Mouse (Mus musculus) CH12.LX (cell line): ENCODE measurements at regions not wholly inside any gene's neighbourhood (a gene's known extent, or its start where the extent isn't known, plus 50 kb on each side); places are given as distances from the start of the nearest gene placed in this dataset.

Source experiments
- DNase-seq: peaks from one replicate; pipeline ENCODE4 v3.0.0-alpha.2; 2013; ENCODE audit errors: extremely low read depth
- H3K27ac ChIP-seq: 2 replicates; pipeline ENCODE4 v1.5.1; 2012; ENCODE audit warnings: low read depth, mild to moderate bottlenecking, control low read depth, moderate library complexity; ENCODE audit not compliant: insufficient read depth
- H3K27me3 ChIP-seq: replicated peaks from 2 replicates; pipeline ENCODE3; 2012; ENCODE audit warnings: inconsistent platforms
- H3K36me3 ChIP-seq, 2 experiments: replicated peaks in 1 of 2; 2 replicates each; pipeline versions ENCODE3 to v1.6.1; 2012; ENCODE audit warnings: inconsistent platforms in 1 of 2, low read length in 1 of 2, mild to moderate bottlenecking in 1 of 2, mixed read lengths in 1 of 2, moderate library complexity in 1 of 2; ENCODE audit not compliant: control insufficient read depth in 1 of 2, insufficient read depth in 1 of 2
- H3K4me1 ChIP-seq, 2 experiments: 2 replicates each; pipeline ENCODE4 v1.6.1; 2012; ENCODE audit warnings: inconsistent platforms in 1 of 2, moderate library complexity in 1 of 2; ENCODE audit not compliant: insufficient read depth in 2 of 2, control insufficient read depth in 1 of 2
- H3K4me2 ChIP-seq: 2 replicates; pipeline ENCODE4 v1.6.1; 2012; ENCODE audit warnings: low read depth, mild to moderate bottlenecking, control low read depth; ENCODE audit not compliant: poor library complexity, insufficient read depth, severe bottlenecking
- H3K4me3 ChIP-seq, 3 experiments: fragments of 150-350 bp in 1 of 3; sonication (generic) in 1 of 3; replicated peaks in 1 of 3; 2 replicates each; pipeline versions ENCODE3 to v1.5.1; 2011 to 2012; ENCODE audit warnings: low read depth in 2 of 3, low read length in 2 of 3, mild to moderate bottlenecking in 2 of 3, moderate library complexity in 2 of 3, control low read depth in 1 of 3, improper control_type of control experiment in 1 of 3, inconsistent platforms in 1 of 3, mixed read lengths in 1 of 3; ENCODE audit not compliant: poor library complexity in 1 of 3
- H3K79me2 ChIP-seq: replicated peaks from 2 replicates; pipeline ENCODE4 v1.6.1; 2012; ENCODE audit warnings: mild to moderate bottlenecking, moderate library complexity; ENCODE audit not compliant: control insufficient read depth, poor library complexity, insufficient read depth, severe bottlenecking; ENCODE audit errors: extremely low read depth
- H3K9ac ChIP-seq: 2 replicates; pipeline ENCODE4 v1.6.1; 2012; ENCODE audit warnings: low read depth, mild to moderate bottlenecking, control low read depth, moderate library complexity; ENCODE audit not compliant: insufficient read depth
- H3K9me3 ChIP-seq: replicated peaks from 2 replicates; pipeline ENCODE3; 2012; ENCODE audit warnings: low read length, inconsistent platforms, mixed read lengths
- BHLHE40 ChIP-seq: IDR thresholded peaks from 2 replicates; pipeline ENCODE4 v1.6.1; 2011; ENCODE audit warnings: mild to moderate bottlenecking, low read depth, low read length, improper control_type of control experiment
- CTCF ChIP-seq, 2 experiments: IDR thresholded peaks in 1 of 2; conservative IDR thresholded peaks in 1 of 2; 2 replicates each; pipeline ENCODE4 v1.5.1; 2011 to 2012; ENCODE audit warnings: low read depth in 2 of 2, low read length in 2 of 2, improper control_type of control experiment in 1 of 2, inconsistent platforms in 1 of 2, mild to moderate bottlenecking in 1 of 2, moderate library complexity in 1 of 2
- ETS1 ChIP-seq: conservative IDR thresholded peaks from 2 replicates; pipeline ENCODE4 v1.6.1; 2012; ENCODE audit warnings: low read depth, mild to moderate bottlenecking, inconsistent platforms, low read length, improper control_type of control experiment, moderate library complexity
- JUN ChIP-seq: IDR thresholded peaks from 2 replicates; pipeline ENCODE4 v1.6.1; 2011; ENCODE audit warnings: low read depth, mild to moderate bottlenecking, low read length, improper control_type of control experiment, moderate library complexity; ENCODE audit not compliant: insufficient read depth
- JUND ChIP-seq: conservative IDR thresholded peaks from 2 replicates; pipeline ENCODE4 v1.6.1; 2011; ENCODE audit warnings: low read depth, low read length, improper control_type of control experiment
- KAT2A ChIP-seq: IDR thresholded peaks from 2 replicates; pipeline ENCODE4 v1.6.1; 2012; ENCODE audit warnings: low read length, improper control_type of control experiment, inconsistent platforms; ENCODE audit not compliant: insufficient replicate concordance
- MAFK ChIP-seq: IDR thresholded peaks from 2 replicates; pipeline ENCODE4 v1.6.1; 2011; ENCODE audit warnings: low read length, improper control_type of control experiment; ENCODE audit not compliant: insufficient replicate concordance
- NELFE ChIP-seq: IDR thresholded peaks from 2 replicates; pipeline ENCODE4 v1.6.1; 2011; ENCODE audit warnings: low read depth, low read length, improper control_type of control experiment
- RCOR1 ChIP-seq: conservative IDR thresholded peaks from 2 replicates; pipeline ENCODE4 v1.6.1; 2012; ENCODE audit warnings: low read depth, mild to moderate bottlenecking, inconsistent platforms, low read length, improper control_type of control experiment
- TBP ChIP-seq: conservative IDR thresholded peaks from 2 replicates; pipeline ENCODE4 v1.6.1; 2011; ENCODE audit warnings: low read depth, low read length, improper control_type of control experiment
- TCF12 ChIP-seq: IDR thresholded peaks from 2 replicates; pipeline ENCODE4 v1.6.1; 2014; ENCODE audit warnings: low read depth, mild to moderate bottlenecking, inconsistent platforms, low read length, improper control_type of control experiment
- UBTF ChIP-seq: IDR thresholded peaks from 2 replicates; pipeline ENCODE4 v1.6.1; 2012; ENCODE audit warnings: low read depth, mild to moderate bottlenecking, inconsistent platforms, low read length, improper control_type of control experiment, moderate library complexity
- USF1 ChIP-seq: IDR thresholded peaks from 2 replicates; pipeline ENCODE4 v1.6.1; 2014; ENCODE audit warnings: low read depth, mild to moderate bottlenecking, inconsistent platforms, low read length, improper control_type of control experiment
- USF2 ChIP-seq: conservative IDR thresholded peaks from 2 replicates; pipeline ENCODE4 v1.6.1; 2011; ENCODE audit warnings: low read depth, low read length, improper control_type of control experiment
- ZKSCAN1 ChIP-seq: IDR thresholded peaks from 2 replicates; pipeline ENCODE4 v1.6.1; 2012; ENCODE audit warnings: low read depth, inconsistent platforms, low read length, improper control_type of control experiment, borderline replicate concordance
- dilution Hi-C: fragments of 300-500 bp; cut with MboI; formaldehyde crosslinking; loops from 2 replicates; pipeline ENCODE4 v1.14.3; 2020; ENCODE audit warnings: low sequenced_read_pairs; ENCODE audit not compliant: extremely low pct_unique_long_range_greater_than_20kb, extremely low pct_ligation_motif_present
- in situ Hi-C: fragments of 300-500 bp; cut with MboI; formaldehyde crosslinking; loops from 3 replicates; pipeline ENCODE4 v1.14.3; 2019; ENCODE audit warnings: low sequenced_read_pairs, low pct_ligation_motif_present, low pct_unique_long_range_greater_than_20kb, mixed read lengths

- Histone ChIP-seq H3K9me3 (peaks cover 8% of the 10 kb centered on the region), H3K36me3 (no peaks in the 10 kb centered on the region), H3K79me2 (no peaks in the 10 kb centered on the region), H3K27ac (no peak overlapping the region), H3K4me1 (peaks cover 7 to 12% of the 10 kb centered on the region in 2 experiments), H3K4me2 (no peak overlapping the region), H3K4me3 (no peak overlapping the region), H3K27me3 (no peaks in the 10 kb centered on the region), H3K9ac (no peak overlapping the region)
- no peak for TF ChIP-seq BHLHE40
- no peak for TF ChIP-seq NELFE
- no peak for TF ChIP-seq USF2
- DNase-seq, result no peak
- dilution Hi-C loops (no loop called here), in situ Hi-C loops (no loop called here)
These were observed 60.9 kb upstream of the Slc44a3 start for GRCm38 (mm10) chr3:121593143-121593542.

GRCm38 (mm10) chr3:121589494-121589885 is 57.3 kb upstream of the Slc44a3 start:
- Histone ChIP-seq H3K36me3 (no peaks in the 10 kb centered on the region), H3K4me2 (no peak overlapping the region), H3K27me3 (no peaks in the 10 kb centered on the region), H3K9ac (no peak overlapping the region), H3K4me3 (no peak overlapping the region), H3K79me2 (no peaks in the 10 kb centered on the region), H3K4me1 (peaks cover 9 to 12% of the 10 kb centered on the region in 2 experiments; a peak in 3 of 4 replicates), H3K27ac (no peak overlapping the region), H3K9me3 (peaks cover 8% of the 10 kb centered on the region)
- TF ChIP-seq JUND (no peak), MAFK (no peak), ZKSCAN1 (no peak), TBP (no peak), TCF12 (no peak), ETS1 (no peak), JUN (no peak), USF1 (no peak), USF2 (no peak), CTCF (conservative IDR thresholded peaks at IDR 0.05 in 1 of 2, IDR thresholded peaks at IDR 0.05 in 1 of 2; ENCODE audit: low read depth in 2 of 2, low read length in 2 of 2) (no peak), UBTF (no peak), KAT2A (no peak), RCOR1 (no peak), NELFE (no peak)
- DNase-seq, result no peak
- in situ Hi-C loops (no loop called here), dilution Hi-C loops (no loop called here)
